Mouse (Mus musculus) olfactory bulb, adult 2 months (tissue): ENCODE data around the gene Smok3b. TPM values are rescaled to one million over a fixed set of nuclear protein-coding genes. Genes with fewer than 3 reads are reported as not detected.
"Not testable (repeated sequence)": the region's sequence is repeated elsewhere in the genome, so short reads cannot be mapped to it uniquely, and the experiment has no call there.

Source experiments
- H3K27ac ChIP-seq: fragments of 200-500 bp; 2 replicates; pipeline ENCODE4 v1.5.1; 2012; ENCODE audit warnings: low read depth, low read length; ENCODE audit not compliant: insufficient read depth
- H3K4me1 ChIP-seq: fragments of 200-500 bp; 2 replicates; pipeline ENCODE4 v1.6.1; 2012; ENCODE audit warnings: low read length; ENCODE audit not compliant: control insufficient read depth, insufficient read depth
- H3K4me3 ChIP-seq: fragments of 200-500 bp; 2 replicates; pipeline ENCODE4 v1.5.1; 2012; ENCODE audit warnings: mild to moderate bottlenecking, low read depth, low read length, moderate library complexity; ENCODE audit not compliant: insufficient read depth
- CTCF ChIP-seq: fragments of 200-500 bp; IDR thresholded peaks from 2 replicates; pipeline ENCODE4 v1.5.1; 2012; ENCODE audit warnings: low read depth, mild to moderate bottlenecking, low read length, moderate library complexity; ENCODE audit not compliant: insufficient read depth
- POLR2A ChIP-seq: fragments of 200-500 bp; IDR thresholded peaks from 2 replicates; pipeline ENCODE4 v1.6.1; 2012; ENCODE audit warnings: mild to moderate bottlenecking, low read depth, low read length, moderate library complexity; ENCODE audit not compliant: insufficient read depth
- WGBS: fragments of 180-500 bp; shearing (Covaris S2); methylation state at CpG from one replicate; pipeline ENCODE4 v1.1.7; 2018; 5-methylcytosine and 5-hydroxymethylcytosine counted together
- polyA plus RNA-seq: library from polyadenylated mRNA; stranded (reverse); fragments of >200 nt; gene quantifications from 2 replicates; pipeline ENCODE4 v1.2.4, GENCODE M21; 2012; ENCODE audit warnings: low replicate concordance; ENCODE audit not compliant: missing spikeins, insufficient read depth, insufficient read length

Gene Smok3b
- polyA plus RNA-seq, 1 experiment, result not detected

DNA sequence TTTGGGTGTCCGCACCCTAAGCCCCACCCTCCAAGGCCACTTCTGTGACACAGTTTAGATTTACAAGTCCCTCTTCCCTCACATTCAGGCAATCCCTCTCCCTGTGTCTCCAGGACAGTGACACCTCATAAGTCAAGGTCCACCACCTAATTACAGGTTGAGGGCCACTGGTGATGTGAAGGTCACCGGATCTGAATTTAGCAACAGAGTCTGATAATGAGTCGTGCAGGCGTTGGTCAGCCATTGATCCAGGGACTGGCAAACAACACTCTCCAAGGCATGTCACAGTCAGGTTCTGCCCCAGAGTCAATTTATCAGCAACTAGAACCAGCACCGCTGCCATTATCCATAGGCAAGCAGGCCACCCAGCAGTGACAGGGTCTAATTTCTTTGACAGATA lies 8.8 kb upstream of the Smok3b start:
- 92% methylated on average over 5 of the region's 5 CpGs for WGBS
- Histone ChIP-seq H3K27ac (no peak overlapping the region), H3K4me3 (no peak overlapping the region), H3K4me1 (no peaks in the 10 kb centered on the region)
- no peak for TF ChIP-seq CTCF
- TF ChIP-seq POLR2A, result no peak

DNA sequence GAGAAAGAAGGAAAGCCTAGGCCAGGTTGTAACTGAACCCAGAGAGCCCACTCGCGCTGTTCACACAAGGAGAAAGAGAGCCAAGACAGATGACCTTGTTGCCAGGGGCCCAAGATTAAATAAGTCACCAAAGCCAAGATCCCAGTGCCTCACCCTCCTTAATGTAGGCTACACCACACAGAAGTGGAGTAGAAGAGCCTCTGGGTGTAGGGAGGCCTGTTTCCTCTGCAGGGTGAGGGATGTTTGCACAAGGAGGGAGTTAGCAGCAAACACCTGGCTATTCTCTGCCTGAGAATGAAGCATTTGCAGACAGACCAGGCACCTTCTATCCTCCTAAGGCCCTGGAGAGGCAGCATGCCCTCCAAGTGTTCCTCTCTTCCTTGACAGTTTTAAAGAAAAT lies 4.7 kb upstream of the Smok3b start:
- no peaks in the 10 kb centered on the region for H3K4me1 ChIP-seq
- no peak for TF ChIP-seq POLR2A
- no peak for TF ChIP-seq CTCF
- H3K27ac ChIP-seq, result no peak overlapping the region
- 93% methylated on average over 2 of the region's 2 CpGs for WGBS
- no peak overlapping the region for H3K4me3 ChIP-seq

DNA sequence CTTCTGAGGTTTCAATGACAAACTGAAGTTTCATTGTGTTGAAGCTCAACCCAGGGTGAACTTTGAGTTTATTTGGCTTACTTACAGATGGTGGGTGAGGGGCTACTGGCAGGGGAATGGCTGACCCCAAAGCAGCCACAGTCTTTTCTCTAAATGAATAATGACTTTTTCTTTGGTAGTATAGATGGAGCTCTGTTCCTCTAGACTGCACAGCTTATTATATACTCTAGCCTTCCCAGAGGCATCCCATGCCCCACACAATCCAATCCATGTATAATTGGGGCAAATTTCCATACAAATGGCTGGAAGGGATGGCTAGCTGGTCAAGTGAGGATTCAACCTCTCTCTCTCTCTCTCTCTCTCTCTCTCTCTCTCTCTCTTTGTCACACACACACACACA lies 4.2 kb upstream of the Smok3b start:
- no peak for TF ChIP-seq CTCF
- no peak for TF ChIP-seq POLR2A
- H3K4me3 ChIP-seq, result no peak overlapping the region
- no peak overlapping the region for H3K27ac ChIP-seq
- H3K4me1 ChIP-seq, result no peaks in the 10 kb centered on the region

DNA sequence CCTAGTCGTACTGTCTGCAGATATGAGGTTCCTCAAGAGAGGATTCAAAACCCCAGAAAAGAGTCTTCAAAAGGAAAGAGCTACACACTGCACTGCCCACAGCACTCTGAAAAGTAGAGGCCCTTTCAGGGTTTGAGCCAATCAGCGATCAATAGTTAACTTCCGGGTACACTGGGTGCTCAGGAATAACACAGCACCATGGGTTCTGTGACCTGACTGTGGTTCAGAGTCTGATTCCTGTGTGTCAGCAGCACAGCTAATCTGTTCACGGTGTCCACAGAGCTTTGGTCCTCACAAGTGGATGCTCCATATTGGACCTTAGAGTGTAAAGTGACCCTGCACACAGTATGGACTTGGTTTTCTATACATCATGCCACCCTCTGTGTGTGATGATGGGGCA lies 1.7 kb upstream of the Smok3b start:
- not testable (repeated sequence) for H3K4me1 ChIP-seq, H3K4me3 ChIP-seq, H3K27ac ChIP-seq
- 81% methylated on average over 4 of the region's 4 CpGs for WGBS

DNA sequence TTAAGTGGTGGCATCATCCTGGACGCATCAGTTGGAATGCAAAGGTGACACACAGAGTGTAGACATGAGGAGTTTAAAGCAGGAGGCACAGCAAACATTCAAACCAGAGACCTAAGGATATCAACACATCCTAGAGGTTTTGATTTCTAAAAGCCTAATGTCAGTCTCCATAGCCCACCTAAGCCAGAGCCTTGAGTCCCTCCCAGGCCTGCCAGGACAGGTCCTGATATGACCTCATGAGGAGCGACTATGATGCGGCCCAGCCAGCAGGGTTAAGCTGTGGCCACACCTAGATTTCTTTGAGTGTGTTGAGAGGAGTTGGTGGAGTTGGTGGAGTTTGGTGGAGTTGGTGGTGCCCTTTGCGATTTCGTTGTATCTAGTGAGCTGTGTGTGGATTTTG lies 31.7 kb downstream of the Smok3b start, which contains the start of gene Smok3c:
Gene Smok3c, plus strand, starts transcription at position 301 of the 400 bp plus-strand sequence.
- no CpG with 5 or more reads among the region's 5 CpGs for WGBS
- H3K27ac ChIP-seq, result not testable (repeated sequence)

DNA sequence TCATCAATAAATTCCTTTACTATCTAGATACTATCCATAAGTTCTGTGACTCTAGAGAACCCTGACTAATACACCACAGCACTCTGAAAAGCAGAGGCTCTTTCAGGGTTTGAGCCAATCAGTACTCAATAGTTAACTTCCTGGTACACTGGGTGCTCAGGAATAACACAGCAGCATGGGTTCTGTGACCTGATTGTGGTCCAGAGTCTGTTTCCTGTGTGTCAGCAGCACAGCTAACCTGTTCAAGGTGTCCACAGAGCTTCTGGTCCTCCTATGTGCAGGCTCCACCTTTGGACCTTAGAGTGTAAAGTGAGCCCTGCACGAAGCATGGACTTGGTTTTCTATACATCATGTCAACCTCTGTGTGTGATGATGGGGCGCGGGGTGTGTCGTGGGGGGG lies 52.6 kb downstream of the Smok3b start:
- WGBS, result 92% methylated on average over 4 of the region's 4 CpGs
- no peak overlapping the region for H3K27ac ChIP-seq
- no peak for TF ChIP-seq POLR2A
- no peak for TF ChIP-seq CTCF
- no peaks in the 10 kb centered on the region for H3K4me1 ChIP-seq
- no peak overlapping the region for H3K4me3 ChIP-seq

More for the DNA sequence above, 31.7 kb downstream of the Smok3b start, which contains the start of gene Smok3c:
- H3K4me1 ChIP-seq, H3K4me3 ChIP-seq: not testable (repeated sequence)

DNA sequence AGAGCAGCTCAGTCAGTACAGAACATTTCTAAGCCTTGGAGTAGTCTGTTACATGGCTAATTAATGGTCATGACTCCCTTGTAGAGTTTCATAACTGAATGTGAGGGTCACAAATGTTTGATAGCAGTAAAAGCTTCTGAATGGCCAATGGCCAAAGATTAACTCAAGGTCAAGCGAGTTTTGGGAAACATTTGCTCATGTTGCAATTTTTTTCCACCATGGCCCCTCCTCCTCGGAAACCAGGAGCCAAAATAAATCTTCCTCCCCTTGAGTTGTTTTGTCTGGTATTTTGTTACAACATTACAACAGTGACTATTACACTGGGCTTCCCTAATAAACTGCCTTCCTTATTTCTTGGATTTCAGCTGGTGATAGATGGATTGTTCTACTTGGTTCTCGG lies 54.5 kb downstream of the Smok3b start:
- no peak overlapping the region for H3K4me3 ChIP-seq
- H3K4me1 ChIP-seq, result no peaks in the 10 kb centered on the region
- no peak overlapping the region for H3K27ac ChIP-seq
- WGBS, result 70% methylated on average over 3 of the region's 3 CpGs
- TF ChIP-seq POLR2A (no peak), CTCF (no peak)

DNA sequence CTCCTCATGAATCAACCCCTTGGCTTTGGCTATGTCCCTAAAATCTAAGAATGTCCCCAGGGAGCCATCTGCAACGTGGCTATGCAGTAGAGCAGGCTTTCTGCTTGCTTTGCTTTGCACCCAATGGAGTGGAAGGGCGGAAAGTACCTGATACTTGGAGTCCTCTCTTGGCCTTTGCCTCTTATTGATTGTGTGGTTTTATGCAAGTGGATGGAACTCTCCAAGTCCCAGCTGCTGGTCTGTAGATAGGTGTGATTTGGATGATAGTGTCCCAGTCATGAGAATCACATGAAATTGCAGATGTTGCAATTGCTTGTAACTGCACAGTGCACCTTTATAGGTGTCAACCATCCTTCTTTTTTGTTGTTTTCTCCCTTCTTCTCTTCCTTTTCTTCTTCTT lies 54.9 kb downstream of the Smok3b start:
- TF ChIP-seq POLR2A, result no peak
- TF ChIP-seq CTCF, result no peak
- Histone ChIP-seq H3K4me1 (no peaks in the 10 kb centered on the region), H3K4me3 (no peak overlapping the region), H3K27ac (no peak overlapping the region)
- WGBS, result 58% methylated on average over 2 of the region's 2 CpGs

DNA sequence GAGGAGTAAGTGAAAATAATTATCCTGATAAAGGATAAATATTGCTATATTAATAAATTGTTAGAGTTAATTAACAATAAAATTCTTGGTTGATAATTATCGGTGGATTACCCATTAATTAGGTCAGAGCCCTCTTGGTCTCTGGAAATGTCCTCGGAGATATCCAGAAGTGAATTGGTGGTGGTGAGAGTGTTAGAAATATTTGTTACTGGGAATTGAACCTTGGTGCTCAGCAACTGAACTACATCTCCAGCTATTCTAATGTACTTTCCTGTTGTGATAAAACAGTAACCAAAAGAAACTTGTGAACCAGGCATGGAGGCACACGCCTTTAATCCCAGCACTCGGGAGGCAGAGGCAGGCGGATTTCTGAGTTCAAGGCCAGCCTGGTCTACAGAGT lies 59.2 kb downstream of the Smok3b start:
- 89% methylated on average over 5 of the region's 5 CpGs for WGBS
- Histone ChIP-seq H3K4me1 (no peaks in the 10 kb centered on the region), H3K4me3 (no peak overlapping the region), H3K27ac (no peak overlapping the region)
- no peak for TF ChIP-seq POLR2A
- TF ChIP-seq CTCF, result no peak

DNA sequence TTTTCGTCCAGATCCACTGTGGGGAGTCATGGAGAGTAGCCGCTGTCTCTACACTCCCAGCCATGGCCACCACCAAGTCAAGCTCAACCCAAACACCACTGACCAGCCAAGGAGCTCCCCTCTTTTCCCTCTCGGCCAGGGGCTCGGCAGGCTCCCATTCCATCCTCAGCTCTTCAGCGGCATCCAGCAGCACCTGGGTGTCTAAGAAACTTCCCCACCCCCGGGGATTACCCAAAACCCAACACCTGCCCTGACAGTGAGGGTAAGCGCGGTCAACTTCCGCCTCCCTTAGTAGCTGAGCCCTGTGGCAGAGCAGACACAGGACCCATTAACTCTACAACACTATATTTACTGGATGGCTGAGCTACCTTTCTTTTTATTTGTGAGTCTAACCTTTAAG lies 60.2 kb downstream of the Smok3b start:
- no peaks in the 10 kb centered on the region for H3K4me1 ChIP-seq
- H3K4me3 ChIP-seq, result no peak overlapping the region
- WGBS, result 84% methylated on average over 9 of the region's 9 CpGs
- H3K27ac ChIP-seq, result no peak overlapping the region
- TF ChIP-seq CTCF (no peak), POLR2A (no peak)
